Mouse (Mus musculus): ENCODE data around the gene Olfr381. TPM values are rescaled to one million over a fixed set of nuclear protein-coding genes. Genes with fewer than 3 reads are reported as not detected.

Gene Olfr381
- not detected for polyA plus RNA-seq (2014; fragmentation: Illumina TruSeq; extraction: RNeasy Lipid Tissue Mini Kit (QIAGEN cat#74804); ENCODE audit: low read depth, low replicate concordance)

GRCm38 (mm10) chr11:73491503-73491902, at the start of gene Olfr381:
Gene Olfr381, minus strand, starts transcription at chr11:73491603.

GRCm38 (mm10) chr11:73517097-73517496, 25.7 kb upstream of the Olfr381 start, which contains the start of gene Olfr382:
Gene Olfr382, minus strand, starts transcription at chr11:73517197.

GRCm38 (mm10) chr11:73457408-73457807, 34.0 kb downstream of the Olfr381 start, which contains the start of gene Olfr380:
Gene Olfr380, minus strand, starts transcription at chr11:73457508.

Other genes with a start within 250 kb of the Olfr381 start
- 0.20 TPM for gene Trpv3, start 224.2 kb downstream of the Olfr381 start, polyA plus RNA-seq (2014; fragmentation: Illumina TruSeq; extraction: RNeasy Lipid Tissue Mini Kit (QIAGEN cat#74804); ENCODE audit: low read depth, low replicate concordance)
- 14.4 TPM for gene Aspa, start 162.0 kb downstream of the Olfr381 start, polyA plus RNA-seq (2014; fragmentation: Illumina TruSeq; extraction: RNeasy Lipid Tissue Mini Kit (QIAGEN cat#74804); ENCODE audit: low read depth, low replicate concordance)
- 1.1 TPM for gene Gm49340, start 161.9 kb downstream of the Olfr381 start, polyA plus RNA-seq (2014; fragmentation: Illumina TruSeq; extraction: RNeasy Lipid Tissue Mini Kit (QIAGEN cat#74804); ENCODE audit: low read depth, low replicate concordance)
- gene Spata22, start 161.9 kb downstream of the Olfr381 start, polyA plus RNA-seq (2014; fragmentation: Illumina TruSeq; extraction: RNeasy Lipid Tissue Mini Kit (QIAGEN cat#74804); ENCODE audit: low read depth, low replicate concordance) = 86.0 TPM
- not detected for gene Olfr20, start 140.8 kb downstream of the Olfr381 start, polyA plus RNA-seq (2014; fragmentation: Illumina TruSeq; extraction: RNeasy Lipid Tissue Mini Kit (QIAGEN cat#74804); ENCODE audit: low read depth, low replicate concordance)
- not detected for gene Olfr376, start 120.4 kb downstream of the Olfr381 start, polyA plus RNA-seq (2014; fragmentation: Illumina TruSeq; extraction: RNeasy Lipid Tissue Mini Kit (QIAGEN cat#74804); ENCODE audit: low read depth, low replicate concordance)
- gene Olfr1, start 92.0 kb downstream of the Olfr381 start, polyA plus RNA-seq (2014; fragmentation: Illumina TruSeq; extraction: RNeasy Lipid Tissue Mini Kit (QIAGEN cat#74804); ENCODE audit: low read depth, low replicate concordance) = not detected
- not detected for gene Olfr378, start 63.1 kb downstream of the Olfr381 start, polyA plus RNA-seq (2014; fragmentation: Illumina TruSeq; extraction: RNeasy Lipid Tissue Mini Kit (QIAGEN cat#74804); ENCODE audit: low read depth, low replicate concordance)
- not detected for gene Olfr380, start 34.1 kb downstream of the Olfr381 start, polyA plus RNA-seq (2014; fragmentation: Illumina TruSeq; extraction: RNeasy Lipid Tissue Mini Kit (QIAGEN cat#74804); ENCODE audit: low read depth, low replicate concordance)
- not detected for gene Olfr382, start 25.6 kb upstream of the Olfr381 start, polyA plus RNA-seq (2014; fragmentation: Illumina TruSeq; extraction: RNeasy Lipid Tissue Mini Kit (QIAGEN cat#74804); ENCODE audit: low read depth, low replicate concordance)
- not detected for gene Olfr385, start 101.4 kb upstream of the Olfr381 start, polyA plus RNA-seq (2014; fragmentation: Illumina TruSeq; extraction: RNeasy Lipid Tissue Mini Kit (QIAGEN cat#74804); ENCODE audit: low read depth, low replicate concordance)
- gene Olfr384, start 107.0 kb upstream of the Olfr381 start, polyA plus RNA-seq (2014; fragmentation: Illumina TruSeq; extraction: RNeasy Lipid Tissue Mini Kit (QIAGEN cat#74804); ENCODE audit: low read depth, low replicate concordance) = not detected
- 20.1 TPM for gene Zfp735, start 197.2 kb upstream of the Olfr381 start, polyA plus RNA-seq (2014; fragmentation: Illumina TruSeq; extraction: RNeasy Lipid Tissue Mini Kit (QIAGEN cat#74804); ENCODE audit: low read depth, low replicate concordance)